Comparison of ENCODE assay signal across 1 mouse cellular context in the genomic region with DNA sequence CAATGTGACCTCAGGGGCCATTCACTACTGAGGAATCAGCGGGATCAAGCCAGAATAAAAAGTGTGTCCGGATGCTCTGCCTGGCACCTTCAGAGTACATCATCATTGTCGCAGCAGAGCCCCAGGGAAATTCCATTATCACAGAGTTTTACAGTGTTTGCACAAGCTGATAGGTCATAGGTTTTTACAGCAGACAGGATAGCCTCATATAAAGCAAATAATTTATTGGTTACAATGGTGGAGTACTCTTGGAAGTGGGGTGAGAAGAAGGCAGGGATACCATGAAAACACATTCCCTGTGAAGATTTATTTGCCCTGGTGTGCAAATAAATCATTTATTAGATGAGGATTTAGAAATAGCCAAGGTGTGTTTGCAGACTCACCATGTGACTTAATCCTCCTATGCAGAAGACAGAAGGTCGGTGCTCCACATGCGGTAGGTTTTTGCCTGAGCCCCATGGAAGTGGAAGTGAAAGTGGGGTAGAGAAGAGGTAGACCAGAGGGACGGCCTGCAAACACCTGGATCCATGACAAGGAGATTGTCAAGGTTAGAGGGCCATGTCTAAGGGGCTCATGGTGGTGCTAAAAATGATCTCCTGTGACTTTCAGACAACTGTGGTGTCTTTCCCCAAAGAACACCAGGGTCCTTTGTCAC.
A peak's percentile ranks its signal among the peaks of the same experiment; 100 is the strongest.
TF ChIP-seq lines count a peak whose summit lies in the region.

No protein-coding gene starts in this region.

TF ChIP-seq in CH12.LX, 34 proteins besides CTCF, POLR2A, EP300 and RAD21 (continued from another document):
- TF ChIP-seq SIN3A (IDR thresholded peaks at IDR 0.05; ENCODE audit: low read length), result no peak
- TF ChIP-seq MYC (IDR thresholded peaks at IDR 0.05; ENCODE audit: low read depth, low read length), result 0 out of 2 replicates have a peak, but pooled peaks have one; percentile 26
- no peak for TF ChIP-seq GABPA (IDR thresholded peaks at IDR 0.05; ENCODE audit: insufficient replicate concordance, low read depth, low read length)
- TF ChIP-seq ZKSCAN1 (IDR thresholded peaks at IDR 0.05; ENCODE audit: borderline replicate concordance, low read depth, low read length), result no peak
- TF ChIP-seq HCFC1 (IDR thresholded peaks at IDR 0.05; ENCODE audit: low read depth, low read length), result no peak
- TF ChIP-seq IRF4 (IDR thresholded peaks at IDR 0.05; ENCODE audit: low read depth, low read length), result 0 out of 2 replicates have a peak, but pooled peaks have one; percentile 24
